Mouse (Mus musculus) heart, embryonic 14.5 days (tissue): ENCODE measurements around the gene Cacng8. TPM values are rescaled to one million over a fixed set of nuclear protein-coding genes. Genes with fewer than 3 reads are reported as not detected.

Experiments used
- ATAC-seq: fragments of 200-750 bp; cut with Nextera tagmentation; 2 replicates; pipeline ENCODE4 v1.8.0; 2017; ENCODE audit warnings: low read depth, moderate TSS enrichment; ENCODE audit not compliant: insufficient number of reproducible peaks, insufficient read depth, low FRiP score
- H3K27ac ChIP-seq, 2 experiments: fragments of 200-500 bp in 1 of 2; fragments of 300-500 bp in 1 of 2; sonication (generic) in 1 of 2; replicated peaks in 1 of 2; 2 replicates each; pipeline ENCODE4 v1.5.1; 2012 to 2014; ENCODE audit warnings: low read depth in 2 of 2, low read length in 2 of 2, control low read depth in 1 of 2, mild to moderate bottlenecking in 1 of 2, mixed read lengths in 1 of 2; ENCODE audit not compliant: control insufficient read depth in 1 of 2, insufficient read depth in 1 of 2
- H3K27me3 ChIP-seq: fragments of 300-500 bp; sonication (generic); 2 replicates; pipeline ENCODE4 v1.6.1; 2014; ENCODE audit warnings: mild to moderate bottlenecking, low read length, control low read depth; ENCODE audit not compliant: control insufficient read depth, insufficient read depth
- H3K36me3 ChIP-seq: fragments of 300-500 bp; sonication (generic); 2 replicates; pipeline ENCODE4 v1.6.1; 2014; ENCODE audit warnings: mild to moderate bottlenecking, control low read depth, low read length, mixed read lengths; ENCODE audit not compliant: control insufficient read depth, insufficient read depth
- H3K4me1 ChIP-seq, 2 experiments: fragments of 200-500 bp in 1 of 2; fragments of 300-500 bp in 1 of 2; sonication (generic) in 1 of 2; 2 replicates each; pipeline ENCODE4 v1.6.1; 2012 to 2014; ENCODE audit warnings: low read length in 2 of 2, control low read depth in 1 of 2, mixed read lengths in 1 of 2; ENCODE audit not compliant: control insufficient read depth in 2 of 2, insufficient read depth in 2 of 2
- H3K4me2 ChIP-seq: fragments of 300-500 bp; sonication (generic); 2 replicates; pipeline ENCODE4 v1.6.1; 2014; ENCODE audit warnings: mild to moderate bottlenecking, low read length
- H3K4me3 ChIP-seq, 2 experiments: fragments of 200-500 bp in 1 of 2; fragments of 300-500 bp in 1 of 2; sonication (generic) in 1 of 2; 2 replicates each; pipeline ENCODE4 v1.5.1; 2012 to 2014; ENCODE audit warnings: low read length in 2 of 2, mild to moderate bottlenecking in 2 of 2, control low read depth in 1 of 2, low read depth in 1 of 2, moderate library complexity in 1 of 2; ENCODE audit not compliant: control insufficient read depth in 1 of 2, insufficient read depth in 1 of 2
- H3K9ac ChIP-seq: fragments of 300-500 bp; sonication (generic); 2 replicates; pipeline ENCODE4 v1.6.1; 2014; ENCODE audit warnings: mild to moderate bottlenecking, low read length
- H3K9me3 ChIP-seq: fragments of 300-500 bp; sonication (generic); 2 replicates; pipeline ENCODE4 v1.6.1; 2016; ENCODE audit warnings: low read length, control low read depth; ENCODE audit not compliant: control insufficient read depth
- WGBS: fragments of 180-500 bp; shearing (Covaris S2); extraction: QIAGEN DNeasy Blood & Tissue Kit; methylation state at CpG from one replicate; pipeline ENCODE4 v1.1.7; 2014; 5-methylcytosine and 5-hydroxymethylcytosine counted together
- polyA plus RNA-seq: library from polyadenylated mRNA; unstranded; fragments of >200 nt; fragmentation: Nextera tagmentation; extraction: Ambion mirVana; gene quantifications from 2 replicates; pipeline ENCODE4 v1.2.1, GENCODE M21; 2014

Gene Cacng8
- polyA plus RNA-seq, 1 experiment from 2014 or later, result 0.28 TPM

GRCm38 (mm10) chr7:3387761-3388160 is 2.7 kb upstream of the Cacng8 start:
- no peaks in the 10 kb centered on the region for H3K36me3 ChIP-seq
- H3K4me1 ChIP-seq, result no peaks in the 10 kb centered on the region; a peak in 1 of 4 replicates
- WGBS, result 84% methylated on average over 18 of the region's 18 CpGs
- ATAC-seq, result no peak
- no peak overlapping the region for H3K27ac ChIP-seq
- H3K4me2 ChIP-seq, result no peak overlapping the region
- 0 out of 2 replicates have a peak, but pooled peaks cover 3% of the 10 kb centered on the region for H3K27me3 ChIP-seq
- H3K9ac ChIP-seq, result no peak overlapping the region
- H3K9me3 ChIP-seq, result no peaks in the 10 kb centered on the region
- no peak overlapping the region for H3K4me3 ChIP-seq

DNA sequence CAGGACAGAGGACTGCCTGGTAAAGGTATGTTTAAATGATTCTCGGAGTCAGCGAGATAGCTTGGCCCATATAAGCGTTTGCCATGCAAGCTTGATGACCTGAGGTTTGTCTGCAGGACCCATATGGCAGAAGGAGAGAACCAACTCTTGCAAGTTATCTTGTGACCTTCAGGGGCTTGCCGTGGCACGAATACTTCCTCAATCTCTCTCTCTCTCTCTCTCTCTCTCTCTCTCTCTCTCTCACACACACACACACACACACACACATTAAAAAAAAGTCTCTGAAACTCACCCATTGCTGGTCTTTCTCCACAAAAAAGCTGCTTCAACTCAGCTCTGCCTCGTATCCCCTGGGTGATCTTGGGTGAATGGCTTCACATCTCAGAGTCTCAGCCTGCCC is 1.6 kb upstream of the Cacng8 start:
- no peak overlapping the region for H3K4me3 ChIP-seq
- 41% methylated on average over 6 of the region's 6 CpGs for WGBS
- H3K27me3 ChIP-seq, result 0 out of 2 replicates have a peak, but pooled peaks cover 3% of the 10 kb centered on the region
- no peaks in the 10 kb centered on the region; a peak in 1 of 4 replicates for H3K4me1 ChIP-seq
- no peak overlapping the region for H3K4me2 ChIP-seq
- no peak overlapping the region for H3K27ac ChIP-seq
- ATAC-seq, result no peak
- H3K9me3 ChIP-seq, result no peaks in the 10 kb centered on the region
- H3K36me3 ChIP-seq, result no peaks in the 10 kb centered on the region
- H3K9ac ChIP-seq, result no peak overlapping the region

GRCm38 (mm10) chr7:3389444-3390412 is 755 bp upstream of the Cacng8 start:
- no peak overlapping the region for H3K9ac ChIP-seq
- H3K27me3 ChIP-seq, result 0 out of 2 replicates have a peak, but pooled peaks cover 3% of the 10 kb centered on the region
- peak overlapping the region; percentile 45 for H3K4me2 ChIP-seq
- no peaks in the 10 kb centered on the region for H3K36me3 ChIP-seq
- WGBS, result 1% methylated on average over 15 of the region's 17 CpGs
- H3K4me3 ChIP-seq, result no peak overlapping the region
- H3K9me3 ChIP-seq, result no peaks in the 10 kb centered on the region
- ATAC-seq, result no peak
- no peaks in the 10 kb centered on the region; a peak in 1 of 4 replicates for H3K4me1 ChIP-seq
- H3K27ac ChIP-seq, result 0 out of 4 replicates have a peak overlapping the region, but pooled peaks of 1 of the 2 experiments have one; percentile 10

DNA sequence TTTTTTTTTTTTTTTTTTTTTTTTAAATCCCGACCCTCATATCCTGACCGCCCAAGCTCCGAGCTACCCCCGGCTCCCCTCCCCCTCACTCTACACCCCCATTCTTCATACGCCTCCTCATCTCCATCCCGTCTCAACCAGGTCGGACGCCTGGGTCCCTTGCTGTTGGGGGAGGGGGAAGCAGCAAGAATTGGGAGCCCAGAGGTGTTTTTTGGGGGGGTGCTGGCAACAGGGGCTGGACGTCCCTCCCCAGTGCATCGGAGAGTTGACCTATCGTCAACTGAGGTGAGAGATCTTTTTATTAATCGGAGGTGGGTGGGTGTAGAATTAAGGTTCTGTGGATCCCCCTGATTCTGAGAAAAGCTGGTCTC is 583 bp downstream of the Cacng8 start:
- Histone ChIP-seq H3K9ac (peak overlapping the region; percentile 11; the same call in 1 of the 2 replicates), H3K27ac (no peak overlapping the region), H3K4me2 (peak overlapping the region; percentile 45), H3K9me3 (no peaks in the 10 kb centered on the region), H3K36me3 (no peaks in the 10 kb centered on the region), H3K4me1 (no peaks in the 10 kb centered on the region; a peak in 1 of 4 replicates), H3K27me3 (0 out of 2 replicates have a peak, but pooled peaks cover 3% of the 10 kb centered on the region), H3K4me3 (0 out of 4 replicates have a peak overlapping the region, but pooled peaks of 1 of the 2 experiments have one; percentile 13)
- 6% methylated on average over 11 of the region's 12 CpGs for WGBS
- no peak for ATAC-seq

DNA sequence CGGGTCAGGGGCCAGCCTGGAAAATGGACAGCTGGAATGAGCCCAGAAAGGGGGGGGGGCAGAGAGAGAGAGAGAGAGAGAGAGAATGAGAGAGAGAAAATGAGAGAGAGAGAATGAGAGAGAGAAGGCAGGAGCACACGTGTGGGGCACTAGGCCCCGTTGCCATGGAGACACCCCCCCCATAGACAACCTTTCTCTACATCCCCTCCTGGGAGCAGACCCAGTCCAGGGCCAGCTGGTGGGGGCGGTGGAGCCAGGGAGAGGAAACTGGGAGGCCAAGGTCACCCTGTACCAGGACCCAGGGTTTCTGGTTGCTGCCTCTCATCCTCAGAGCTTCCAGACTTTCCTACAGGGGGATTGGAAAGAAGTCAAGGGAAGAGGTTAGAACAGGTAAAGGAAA is 1.3 kb downstream of the Cacng8 start:
- no peaks in the 10 kb centered on the region for H3K36me3 ChIP-seq
- ATAC-seq, result no peak
- WGBS, result 30% methylated on average over 4 of the region's 4 CpGs
- H3K4me3 ChIP-seq, result no peak overlapping the region
- no peaks in the 10 kb centered on the region; a peak in 1 of 4 replicates for H3K4me1 ChIP-seq
- H3K27me3 ChIP-seq, result 0 out of 2 replicates have a peak, but pooled peaks cover 3% of the 10 kb centered on the region
- H3K27ac ChIP-seq, result no peak overlapping the region
- H3K9ac ChIP-seq, result no peak overlapping the region
- no peak overlapping the region for H3K4me2 ChIP-seq
- H3K9me3 ChIP-seq, result no peaks in the 10 kb centered on the region

DNA sequence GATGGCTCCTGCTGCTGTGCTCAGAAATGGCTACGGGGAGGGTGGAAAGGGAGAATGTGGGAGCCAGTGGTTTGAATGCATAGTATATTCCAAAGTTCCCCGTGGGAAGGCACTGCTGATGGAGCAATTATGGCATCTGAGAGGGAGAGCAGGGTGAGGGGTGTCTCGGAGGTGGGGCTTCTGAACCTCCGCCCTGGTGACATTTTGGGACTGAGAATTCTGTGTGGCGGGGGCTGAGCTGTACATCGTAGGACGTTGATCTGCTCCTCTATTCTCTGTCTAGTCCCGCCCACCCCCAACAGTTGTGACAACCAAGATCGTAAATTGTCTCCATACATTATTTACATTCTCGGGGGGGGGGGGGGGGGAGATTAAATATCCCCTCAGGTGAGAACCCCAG is 6.9 kb downstream of the Cacng8 start:
- H3K4me3 ChIP-seq, result no peak overlapping the region
- 80% methylated on average over 10 of the region's 10 CpGs for WGBS
- ATAC-seq, result no peak
- H3K27ac ChIP-seq, result no peak overlapping the region
- H3K9ac ChIP-seq, result no peak overlapping the region
- no peak overlapping the region for H3K4me2 ChIP-seq
- H3K36me3 ChIP-seq, result no peaks in the 10 kb centered on the region
- H3K9me3 ChIP-seq, result no peaks in the 10 kb centered on the region
- no peaks in the 10 kb centered on the region for H3K27me3 ChIP-seq
- no peaks in the 10 kb centered on the region for H3K4me1 ChIP-seq

- 65% methylated on average over 7 of the region's 7 CpGs for WGBS
- ATAC-seq, result no peak
- no peaks in the 10 kb centered on the region for H3K9me3 ChIP-seq
- H3K4me1 ChIP-seq, result no peaks in the 10 kb centered on the region
- H3K36me3 ChIP-seq, result no peaks in the 10 kb centered on the region
- no peak overlapping the region for H3K4me3 ChIP-seq
- no peak overlapping the region for H3K4me2 ChIP-seq
- no peak overlapping the region for H3K27ac ChIP-seq
- H3K9ac ChIP-seq, result no peak overlapping the region
- H3K27me3 ChIP-seq, result no peaks in the 10 kb centered on the region
Observed at GRCm38 (mm10) chr7:3397797-3398196, 7.3 kb downstream of the Cacng8 start.
